In genomic region chr16:45034401-45034800, GRCm38 (mm10) we compare ENCODE assay signal across 21 mouse cellular contexts. TPM values are rescaled to one million over a fixed set of nuclear protein-coding genes. Genes with fewer than 3 reads are reported as not detected.
DNase-seq lines count a peak whose midpoint lies in the region; ATAC-seq lines count a peak whose summit lies in the region.
"Had no signal": no experiment of that assay in that cellular context is flagged by ENCODE, and none has a peak within 500 bp of the region (broad histone marks: within the 10 kb centered on the region; RNA-seq: fewer than 3 reads in every experiment).

No protein-coding gene starts in this region.

- no peak overlapping the region for H3K27ac ChIP-seq in heart, embryonic 11.5 days (ENCODE audit: low read depth, low read length)
- H3K27ac ChIP-seq in forebrain, embryonic 16.5 days (ENCODE audit: low read length): no peak overlapping the region
- H3K27ac ChIP-seq: hindbrain, embryonic 13.5 days; kidney, postnatal 0 days; limb, embryonic 15.5 days; liver, embryonic 14.5 days; midbrain, embryonic 12.5 days had no signal

- H3K4me3 ChIP-seq in heart, embryonic 11.5 days (ENCODE audit: low read depth, low read length): no peak overlapping the region
- no peak overlapping the region for H3K4me3 ChIP-seq in forebrain, embryonic 16.5 days (replicated peaks; ENCODE audit: low read length)
- H3K4me3 ChIP-seq: hindbrain, embryonic 13.5 days; limb, embryonic 15.5 days; midbrain, embryonic 12.5 days had no signal

- DNase-seq in heart, adult 11 months: peak; percentile 96
- DNase-seq in gastrocnemius, postnatal 14 days: peak; percentile 52
- DNase-seq in heart, postnatal 25 days (ENCODE audit: low spot score): peak; percentile 47
- no peak for DNase-seq in natural killer cell, adult 2 months (ENCODE audit: low spot score in 2 of 2)
- DNase-seq in spleen, adult 18-20 months: no peak
- DNase-seq: adrenal gland, adult 2 months; cerebellum, adult 11-12 months; cerebellum, postnatal 10 days; kidney, adult 11 months; layer of hippocampus, adult 9-11 months; left cerebral cortex, postnatal 4 days; lung, embryonic 14.5 days; thymus, postnatal 25 days had no signal

- no peaks in the 10 kb centered on the region for H3K36me3 ChIP-seq in heart, embryonic 11.5 days (ENCODE audit: control insufficient read depth, insufficient read depth, low read length)
- no peaks in the 10 kb centered on the region for H3K36me3 ChIP-seq in forebrain, embryonic 16.5 days (ENCODE audit: control insufficient read depth, insufficient read depth)
- H3K36me3 ChIP-seq: hindbrain, embryonic 13.5 days; limb, embryonic 15.5 days; midbrain, embryonic 12.5 days had no signal

- intact Hi-C loops in gastrocnemius, postnatal 14 days (cut with DNase I; ENCODE audit: low total_unique reads): no loop called here
- intact Hi-C loops in heart, postnatal 25 days (cut with DNase I): loop anchor here (5.0 kb wide), 1 partner anchor 33 kb away; no protein-coding TSS in a partner anchor

- 55% methylated on average over 1 of the region's 1 CpGs for WGBS in heart, embryonic 11.5 days (ENCODE audit: insufficient replicate concordance)
- 59% methylated on average over 1 of the region's 1 CpGs for WGBS in forebrain, embryonic 16.5 days

- no peak overlapping the region for H3K9ac ChIP-seq in heart, embryonic 11.5 days (ENCODE audit: low read depth, low read length)
- no peak overlapping the region for H3K9ac ChIP-seq in forebrain, embryonic 16.5 days (replicated peaks; ENCODE audit: low read depth, low read length)
- H3K9ac ChIP-seq: hindbrain, embryonic 13.5 days; limb, embryonic 15.5 days; liver, embryonic 14.5 days; lung, embryonic 14.5 days; midbrain, embryonic 12.5 days had no signal

- no peaks in the 10 kb centered on the region for H3K9me3 ChIP-seq in heart, embryonic 11.5 days (replicated peaks; ENCODE audit: control insufficient read depth, low read length)
- no peaks in the 10 kb centered on the region for H3K9me3 ChIP-seq in forebrain, embryonic 16.5 days (ENCODE audit: control insufficient read depth, low read length)
- H3K9me3 ChIP-seq: hindbrain, embryonic 13.5 days; limb, embryonic 15.5 days; midbrain, embryonic 12.5 days had no signal

- ATAC-seq in heart, embryonic 11.5 days (replicated peaks; ENCODE audit: insufficient number of reproducible peaks, low FRiP score, low TSS enrichment): no peak
- ATAC-seq in forebrain, embryonic 16.5 days: peak; percentile 60; the same call in 1 of the 2 replicates
- no peak for ATAC-seq in erythroblast, adult 5-6 weeks (replicated peaks; ENCODE audit: low FRiP score, poor library complexity, severe bottlenecking)

- H3K27me3 ChIP-seq in heart, embryonic 11.5 days (ENCODE audit: control insufficient read depth, insufficient read depth, low read length): no peaks in the 10 kb centered on the region
- H3K27me3 ChIP-seq in forebrain, embryonic 16.5 days (replicated peaks; ENCODE audit: control insufficient read depth, insufficient read depth, low read length): no peaks in the 10 kb centered on the region
- H3K27me3 ChIP-seq: hindbrain, embryonic 13.5 days; limb, embryonic 15.5 days; midbrain, embryonic 12.5 days had no signal

- H3K4me2 ChIP-seq in heart, embryonic 11.5 days: no peak overlapping the region
- no peak overlapping the region for H3K4me2 ChIP-seq in forebrain, embryonic 16.5 days (ENCODE audit: low read length)
- H3K4me2 ChIP-seq: hindbrain, embryonic 13.5 days; limb, embryonic 15.5 days; lung, embryonic 14.5 days; midbrain, embryonic 12.5 days had no signal

- H3K4me1 ChIP-seq in heart, embryonic 11.5 days (ENCODE audit: control insufficient read depth, insufficient read depth, low read length): no peaks in the 10 kb centered on the region
- H3K4me1 ChIP-seq in forebrain, embryonic 16.5 days (replicated peaks; ENCODE audit: control insufficient read depth, insufficient read depth, low read length): no peaks in the 10 kb centered on the region
- H3K4me1 ChIP-seq: hindbrain, embryonic 13.5 days; midbrain, embryonic 12.5 days had no signal

RNA-seq across cellular contexts. Expression of gene Ccdc80, which starts 58.8 kb away (rescaled TPM):
- polyA plus RNA-seq in heart, embryonic 11.5 days (2014; fragmentation: Nextera tagmentation; extraction: Ambion mirVana): 73.9 and 80.4 TPM in 2 replicates
- 19.6 and 32.8 TPM in 2 replicates for polyA plus RNA-seq in forebrain, embryonic 16.5 days (2015; fragmentation: Nextera tagmentation; extraction: Ambion mirVana)
- total RNA-seq in gastrocnemius, postnatal 14 days (2021): 10 to 100 TPM; 67.2 to 85.5 TPM
- 10 to 100 TPM; 83.0 to 90.7 TPM for total RNA-seq in heart, postnatal 25 days (2021)
- 1.3 TPM in 1 of 2 replicates, not detected in the other for total RNA-seq in erythroblast, adult 5-6 weeks (2015; ENCODE audit: low replicate concordance)
- not detected in 2 replicates for total RNA-seq in erythroblast, adult 5-6 weeks (2017; ENCODE audit: low replicate concordance)

Comparison
In these comparisons a context has a peak if more than half of its experiments do, and no peak if none do; other contexts are left out.
1. DNase-seq: peak in heart, adult 11 months (single experiment), gastrocnemius, postnatal 14 days (single experiment) and heart, postnatal 25 days (single experiment); none in natural killer cell, adult 2 months (0 of 2) and spleen, adult 18-20 months (0 of 2).
2. RNA of gene Ccdc80, which starts 58.8 kb away (total RNA-seq): 83.0 to 90.7 TPM in heart, postnatal 25 days and 67.2 to 85.5 TPM in gastrocnemius, postnatal 14 days; 1.3 TPM in erythroblast, adult 5-6 weeks; every median in the first group is over 10 times any median in the second.